Mouse (Mus musculus) liver, embryonic 14.5 days (tissue): ENCODE results near the gene Nup107.

ENCODE experiments used
- CTCF ChIP-seq: IDR thresholded peaks from 2 replicates; pipeline ENCODE4 v1.5.1; 2016; ENCODE audit warnings: antibody characterized with exemption, low read depth, control low read depth
- EP300 ChIP-seq: IDR thresholded peaks from 2 replicates; pipeline ENCODE4 v1.6.1; 2016; ENCODE audit warnings: antibody characterized with exemption, low read depth

GRCm38 (mm10) chr10:117771131-117771510 lies 21.4 kb downstream of the Nup107 start:
- TF ChIP-seq EP300 (no peak), CTCF (no peak)
